Mouse (Mus musculus): ENCODE measurements around the gene Cuedc2. TPM values are rescaled to one million over a fixed set of nuclear protein-coding genes. Genes with fewer than 3 reads are reported as not detected.

Cuedc2 gene
- total RNA-seq, 1 experiment: 75.1 TPM

DNA sequence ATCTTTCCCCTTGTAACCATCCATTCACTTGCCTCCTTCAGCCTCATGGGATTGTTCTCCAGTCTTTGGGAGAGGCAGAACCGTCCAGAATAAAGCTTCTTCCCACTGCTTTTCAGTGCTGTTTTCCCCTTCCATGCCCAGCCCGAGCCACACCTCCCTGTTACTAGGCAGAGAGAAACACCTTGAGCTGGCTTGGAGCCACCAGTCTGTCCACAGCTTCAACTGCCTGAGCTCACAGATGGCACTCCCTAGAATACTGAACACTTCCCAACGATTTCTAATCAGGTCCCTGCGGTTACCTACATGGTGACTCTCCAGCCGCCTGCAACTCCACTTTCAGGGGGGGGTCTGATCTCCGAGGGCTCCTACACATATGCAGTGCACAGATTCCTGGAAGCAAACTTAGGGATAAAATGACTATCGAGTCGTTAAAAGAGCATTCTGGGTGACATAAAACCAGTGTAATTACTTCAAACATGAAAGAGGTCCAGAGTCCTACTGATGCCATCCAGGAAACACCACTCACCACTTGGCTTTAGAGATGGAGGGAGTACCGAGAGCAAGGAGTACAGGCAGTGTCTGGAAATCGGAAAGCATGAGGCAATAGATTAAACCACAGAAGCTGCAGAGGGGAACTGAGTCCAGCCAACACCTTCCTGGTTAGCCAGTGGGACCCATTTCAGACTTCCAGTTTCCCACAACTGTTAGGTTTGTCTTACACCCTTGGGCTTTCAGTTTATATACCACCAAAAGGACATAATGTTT is 11.8 kb upstream of the Cuedc2 start, which contains the start of gene 2310034G01Rik:
Gene 2310034G01Rik (minus strand): TSS at position 135 of the 765 bp plus-strand sequence.
- in situ Hi-C loops (cut with MboI; ENCODE audit: low sequenced_read_pairs in 2 of 2, unreplicated experiment in 2 of 2): no loop called here
- Histone ChIP-seq H3K36me3 (ENCODE audit: control insufficient read depth, insufficient read depth, low read length, poor library complexity, severe bottlenecking) (no peaks in the 10 kb centered on the region), H3K27ac (ENCODE audit: insufficient read depth, low read depth, low read length, poor library complexity, severe bottlenecking) (no peak within 1 kb of the TSS), H3K4me1 (ENCODE audit: control insufficient read depth in 2 of 2, insufficient read depth in 2 of 2, low read length in 2 of 2, poor library complexity in 1 of 2) (peaks cover 0 to 3% of the 10 kb centered on the region in 2 experiments; a peak in 2 of 4 replicates), H3K4me3 (ENCODE audit: insufficient read depth in 1 of 2, low read depth in 1 of 2, low read length in 2 of 2, poor library complexity in 1 of 2, severe bottlenecking in 1 of 2) (peak within 1 kb of the TSS; percentile 74 to 79), H3K9ac (ENCODE audit: insufficient read depth, low read depth, low read length, poor library complexity, severe bottlenecking) (peak within 1 kb of the TSS; percentile 61), H3K9me3 (ENCODE audit: control insufficient read depth, insufficient read depth, low read depth, low read length) (no peaks in the 10 kb centered on the region)
- TF ChIP-seq ZNF384 (IDR thresholded peaks at IDR 0.05; ENCODE audit: low read depth, low read length) (no peak), MAFK (IDR thresholded peaks at IDR 0.05; ENCODE audit: insufficient read depth, low read depth, low read length) (no peak), HCFC1 (IDR thresholded peaks at IDR 0.05; ENCODE audit: borderline replicate concordance, insufficient read depth, low read length) (no peak), CHD2 (IDR thresholded peaks at IDR 0.05; ENCODE audit: low read depth, low read length) (no peak), ZC3H11A (IDR thresholded peaks at IDR 0.05; ENCODE audit: borderline replicate concordance, low read depth, low read length) (no peak)
- DNase-seq (ENCODE audit: low read depth, low spot score): no peak

DNA sequence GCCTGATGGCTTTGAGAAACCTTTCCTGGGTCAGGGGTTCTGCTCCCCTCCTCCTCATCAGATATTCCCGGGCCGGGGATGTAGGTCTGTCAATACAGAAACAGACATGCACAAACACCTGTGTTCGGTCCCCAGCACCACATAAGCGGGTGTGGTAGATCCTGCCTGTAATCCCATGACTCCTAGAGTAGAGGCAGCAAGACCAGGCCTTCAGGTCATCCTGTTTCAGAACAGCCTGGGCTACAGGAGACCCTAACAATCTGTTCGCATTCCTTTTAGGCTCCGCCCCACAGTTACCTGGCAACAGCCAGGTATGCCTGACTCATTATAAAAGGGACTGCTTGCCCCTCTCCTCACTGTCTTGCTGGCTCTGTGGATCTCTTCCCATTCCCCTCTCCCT is 11.0 kb upstream of the Cuedc2 start:
- in situ Hi-C loops (cut with MboI; ENCODE audit: low sequenced_read_pairs in 2 of 2, unreplicated experiment in 2 of 2): no loop called here
- Histone ChIP-seq H3K27ac (ENCODE audit: insufficient read depth, low read depth, low read length, poor library complexity, severe bottlenecking) (no peak overlapping the region), H3K9me3 (ENCODE audit: control insufficient read depth, insufficient read depth, low read depth, low read length) (no peaks in the 10 kb centered on the region), H3K9ac (ENCODE audit: insufficient read depth, low read depth, low read length, poor library complexity, severe bottlenecking) (peak overlapping the region; percentile 61), H3K4me3 (ENCODE audit: insufficient read depth in 1 of 2, low read depth in 1 of 2, low read length in 2 of 2, poor library complexity in 1 of 2, severe bottlenecking in 1 of 2) (peak overlapping the region; percentile 74 to 79), H3K4me1 (ENCODE audit: control insufficient read depth in 2 of 2, insufficient read depth in 2 of 2, low read length in 2 of 2, poor library complexity in 1 of 2) (peaks cover 3% of the 10 kb centered on the region in 2 experiments; a peak in 3 of 4 replicates), H3K36me3 (ENCODE audit: control insufficient read depth, insufficient read depth, low read length, poor library complexity, severe bottlenecking) (no peaks in the 10 kb centered on the region)
- TF ChIP-seq ZNF384 (IDR thresholded peaks at IDR 0.05; ENCODE audit: low read depth, low read length): no peak
- no peak for TF ChIP-seq CHD2 (IDR thresholded peaks at IDR 0.05; ENCODE audit: low read depth, low read length)
- no peak for TF ChIP-seq MAFK (IDR thresholded peaks at IDR 0.05; ENCODE audit: insufficient read depth, low read depth, low read length)
- no peak for TF ChIP-seq HCFC1 (IDR thresholded peaks at IDR 0.05; ENCODE audit: borderline replicate concordance, insufficient read depth, low read length)
- no peak for TF ChIP-seq ZC3H11A (IDR thresholded peaks at IDR 0.05; ENCODE audit: borderline replicate concordance, low read depth, low read length)
- no peak for DNase-seq (ENCODE audit: low read depth, low spot score)

DNA sequence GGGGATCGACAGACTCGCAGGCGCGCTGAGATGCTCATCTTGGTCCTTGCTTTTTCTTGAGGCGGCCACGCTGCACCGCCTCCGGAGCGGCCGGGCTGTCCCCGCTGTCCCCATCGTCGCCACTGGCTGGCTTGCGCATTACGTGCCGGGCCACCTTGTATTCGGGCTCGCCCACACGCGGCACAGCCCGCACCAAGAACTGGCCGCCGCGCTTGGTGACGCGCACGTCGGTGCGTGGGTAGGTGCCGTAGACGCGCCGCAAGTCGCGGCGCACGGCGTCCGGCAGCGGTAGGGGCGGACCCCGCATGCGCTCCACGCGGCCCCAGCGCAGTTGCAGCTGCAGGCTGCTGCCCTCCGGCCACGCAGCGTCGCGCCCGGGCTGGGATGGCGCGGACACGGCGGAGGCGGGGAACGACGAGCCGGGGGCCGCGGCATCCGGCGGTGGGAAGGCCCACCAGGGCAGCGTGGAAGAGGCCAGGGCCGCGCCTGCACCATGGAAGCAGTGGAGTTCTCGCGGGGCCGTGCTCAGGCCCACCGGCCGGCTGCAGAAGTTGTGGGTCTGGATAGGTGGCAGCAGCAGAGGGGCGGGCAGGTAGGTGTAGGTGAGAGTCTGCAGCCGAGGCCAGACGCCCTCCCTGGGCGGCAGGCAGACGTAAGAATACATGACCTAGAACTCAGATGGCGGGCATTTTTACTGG is 10.4 kb upstream of the Cuedc2 start:
- Histone ChIP-seq H3K9me3 (ENCODE audit: control insufficient read depth, insufficient read depth, low read depth, low read length) (no peaks in the 10 kb centered on the region), H3K36me3 (ENCODE audit: control insufficient read depth, insufficient read depth, low read length, poor library complexity, severe bottlenecking) (no peaks in the 10 kb centered on the region), H3K27ac (ENCODE audit: insufficient read depth, low read depth, low read length, poor library complexity, severe bottlenecking) (no peak overlapping the region), H3K4me3 (ENCODE audit: insufficient read depth in 1 of 2, low read depth in 1 of 2, low read length in 2 of 2, poor library complexity in 1 of 2, severe bottlenecking in 1 of 2) (peak overlapping the region; percentile 74 to 79), H3K4me1 (ENCODE audit: control insufficient read depth in 2 of 2, insufficient read depth in 2 of 2, low read length in 2 of 2, poor library complexity in 1 of 2) (peaks cover 3% of the 10 kb centered on the region in 2 experiments; a peak in 3 of 4 replicates), H3K9ac (ENCODE audit: insufficient read depth, low read depth, low read length, poor library complexity, severe bottlenecking) (peak overlapping the region; percentile 61)
- in situ Hi-C loops (cut with MboI; ENCODE audit: low sequenced_read_pairs in 2 of 2, unreplicated experiment in 2 of 2): no loop called here
- DNase-seq (ENCODE audit: low read depth, low spot score): no peak
- TF ChIP-seq MAFK (IDR thresholded peaks at IDR 0.05; ENCODE audit: insufficient read depth, low read depth, low read length): no peak
- no peak for TF ChIP-seq CHD2 (IDR thresholded peaks at IDR 0.05; ENCODE audit: low read depth, low read length)
- TF ChIP-seq HCFC1 (IDR thresholded peaks at IDR 0.05; ENCODE audit: borderline replicate concordance, insufficient read depth, low read length): no peak
- no peak for TF ChIP-seq ZC3H11A (IDR thresholded peaks at IDR 0.05; ENCODE audit: borderline replicate concordance, low read depth, low read length)
- no peak for TF ChIP-seq ZNF384 (IDR thresholded peaks at IDR 0.05; ENCODE audit: low read depth, low read length)

DNA sequence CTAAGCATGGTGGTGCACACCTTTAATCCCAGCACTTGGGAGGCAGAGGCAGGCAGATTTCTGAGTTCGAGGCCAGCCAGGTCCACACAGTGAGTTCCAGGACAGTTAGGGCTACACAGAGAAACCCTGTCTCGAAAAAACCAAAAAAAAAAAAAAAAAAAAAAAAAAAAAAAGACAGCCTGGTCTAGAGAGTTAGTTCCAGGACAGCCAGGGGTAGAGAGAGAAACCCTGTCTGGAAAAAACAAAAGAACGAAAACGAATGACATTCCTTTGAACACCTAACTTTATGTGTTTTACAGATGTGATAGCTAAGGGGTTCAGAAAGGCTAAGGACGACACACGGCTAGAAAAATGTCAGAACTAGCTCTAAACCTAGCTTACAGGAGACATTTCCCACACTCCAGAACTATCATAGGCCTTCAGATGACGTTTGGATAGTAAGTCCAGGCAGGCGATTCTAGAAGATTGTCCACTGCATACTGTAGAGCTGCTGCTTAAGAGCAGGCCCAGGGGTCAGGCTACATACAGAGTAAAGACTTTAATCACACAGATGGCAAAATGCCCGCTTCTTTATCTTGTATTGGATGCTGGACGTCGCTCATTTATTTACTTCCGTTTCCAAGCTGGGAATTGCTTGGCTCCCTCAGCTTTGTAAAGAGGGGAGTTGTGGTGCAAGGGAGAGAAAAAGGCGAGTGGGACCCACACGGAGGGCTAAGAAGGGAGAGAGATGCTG is 9.6 kb upstream of the Cuedc2 start:
- Histone ChIP-seq H3K9ac (ENCODE audit: insufficient read depth, low read depth, low read length, poor library complexity, severe bottlenecking) (peak overlapping the region; percentile 61), H3K4me1 (ENCODE audit: control insufficient read depth in 2 of 2, insufficient read depth in 2 of 2, low read length in 2 of 2, poor library complexity in 1 of 2) (peaks cover 3% of the 10 kb centered on the region in 2 experiments; a peak in 3 of 4 replicates), H3K4me3 (ENCODE audit: insufficient read depth in 1 of 2, low read depth in 1 of 2, low read length in 2 of 2, poor library complexity in 1 of 2, severe bottlenecking in 1 of 2) (peak overlapping the region; percentile 74 to 79), H3K9me3 (ENCODE audit: control insufficient read depth, insufficient read depth, low read depth, low read length) (no peaks in the 10 kb centered on the region), H3K36me3 (ENCODE audit: control insufficient read depth, insufficient read depth, low read length, poor library complexity, severe bottlenecking) (no peaks in the 10 kb centered on the region), H3K27ac (ENCODE audit: insufficient read depth, low read depth, low read length, poor library complexity, severe bottlenecking) (no peak overlapping the region)
- TF ChIP-seq ZNF384 (IDR thresholded peaks at IDR 0.05; ENCODE audit: low read depth, low read length): no peak
- in situ Hi-C loops (cut with MboI; ENCODE audit: low sequenced_read_pairs in 2 of 2, unreplicated experiment in 2 of 2): no loop called here
- DNase-seq (ENCODE audit: low read depth, low spot score): no peak
